Mouse (Mus musculus) liver, adult 2 months (tissue): ENCODE measurements around the gene Mypop.

Experiments
- CTCF ChIP-seq: fragments of 200-500 bp; IDR thresholded peaks from 2 replicates; pipeline ENCODE4 v1.5.1; 2011; ENCODE audit warnings: low read depth, low read length, control low read depth
- POLR2A ChIP-seq: fragments of 200-500 bp; IDR thresholded peaks from 2 replicates; pipeline ENCODE4 v1.6.1; 2011; ENCODE audit warnings: low read length, control low read depth; ENCODE audit not compliant: insufficient read depth; ENCODE audit errors: extremely low read depth

GRCm38 (mm10) chr7:18989995-18990394, 1.1 kb upstream of the Mypop start:
- TF ChIP-seq POLR2A: no peak
- no peak for TF ChIP-seq CTCF
